Mouse (Mus musculus) lung, postnatal 0 days (tissue): ENCODE measurements around the gene Susd6.

Source experiments
- CTCF ChIP-seq: IDR thresholded peaks from 2 replicates; pipeline ENCODE4 v1.5.1; 2016; ENCODE audit warnings: antibody characterized with exemption, mild to moderate bottlenecking
- EP300 ChIP-seq: IDR thresholded peaks from 2 replicates; pipeline ENCODE4 v1.6.1; 2016; ENCODE audit warnings: antibody characterized with exemption, mild to moderate bottlenecking, control low read depth

GRCm38 (mm10) chr12:80828951-80829350 lies 38.6 kb downstream of the Susd6 start:
- TF ChIP-seq CTCF (no peak), EP300 (no peak)
